Mouse (Mus musculus) ES-E14 (cell line): ENCODE results near the gene Adcy5. TPM values are rescaled to one million over a fixed set of nuclear protein-coding genes. Genes with fewer than 3 reads are reported as not detected.

Experiments
- DNase-seq: peaks from one replicate; pipeline ENCODE4 v3.0.0-alpha.2; 2013; ENCODE audit warnings: low read depth, low spot score
- H3K27ac ChIP-seq: 2 replicates; pipeline ENCODE4 v1.5.1; 2012; ENCODE audit warnings: low read depth, mild to moderate bottlenecking, low read length, moderate library complexity, mixed read lengths; ENCODE audit not compliant: poor library complexity, insufficient read depth, severe bottlenecking
- H3K36me3 ChIP-seq: 2 replicates; pipeline ENCODE4 v1.6.1; 2012; ENCODE audit warnings: mild to moderate bottlenecking, low read length, moderate library complexity, mixed read lengths; ENCODE audit not compliant: control insufficient read depth, poor library complexity, insufficient read depth, severe bottlenecking
- H3K4me1 ChIP-seq, 2 experiments: fragments of 150-350 bp in 1 of 2; sonication (generic) in 1 of 2; 2 replicates each; pipeline ENCODE4 v1.6.1; 2012; ENCODE audit warnings: low read length in 2 of 2, mild to moderate bottlenecking in 1 of 2, mixed read lengths in 1 of 2; ENCODE audit not compliant: control insufficient read depth in 2 of 2, insufficient read depth in 2 of 2, poor library complexity in 1 of 2
- H3K4me3 ChIP-seq, 2 experiments: fragments of 150-350 bp in 1 of 2; sonication (generic) in 1 of 2; 2 replicates each; pipeline ENCODE4 v1.5.1; 2012; ENCODE audit warnings: low read length in 2 of 2, low read depth in 1 of 2, mild to moderate bottlenecking in 1 of 2, mixed read lengths in 1 of 2; ENCODE audit not compliant: insufficient read depth in 1 of 2, poor library complexity in 1 of 2, severe bottlenecking in 1 of 2
- H3K9ac ChIP-seq: 2 replicates; pipeline ENCODE4 v1.6.1; 2012; ENCODE audit warnings: low read depth, mild to moderate bottlenecking, low read length, mixed read lengths; ENCODE audit not compliant: poor library complexity, insufficient read depth, severe bottlenecking
- H3K9me3 ChIP-seq: fragments of 150-350 bp; sonication (generic); 2 replicates; pipeline ENCODE4 v1.6.1; 2012; ENCODE audit warnings: low read depth, mild to moderate bottlenecking, low read length; ENCODE audit not compliant: control insufficient read depth, insufficient read depth
- CHD2 ChIP-seq: IDR thresholded peaks from 2 replicates; pipeline ENCODE4 v1.6.1; 2014; ENCODE audit warnings: mild to moderate bottlenecking, low read depth, low read length, inconsistent platforms
- HCFC1 ChIP-seq: IDR thresholded peaks from 2 replicates; pipeline ENCODE4 v1.6.1; 2012; ENCODE audit warnings: low read length, inconsistent platforms, borderline replicate concordance; ENCODE audit not compliant: insufficient read depth
- MAFK ChIP-seq: IDR thresholded peaks from 2 replicates; pipeline ENCODE4 v1.6.1; 2014; ENCODE audit warnings: mild to moderate bottlenecking, low read depth, low read length, inconsistent platforms; ENCODE audit not compliant: insufficient read depth
- ZC3H11A ChIP-seq: IDR thresholded peaks from 2 replicates; pipeline ENCODE4 v1.6.1; 2012; ENCODE audit warnings: low read depth, mild to moderate bottlenecking, inconsistent platforms, low read length, borderline replicate concordance
- ZNF384 ChIP-seq: IDR thresholded peaks from 2 replicates; pipeline ENCODE4 v1.6.1; 2012; ENCODE audit warnings: low read depth, low read length, inconsistent platforms
- in situ Hi-C, 2 experiments: fragments of 600-800 bp; cut with MboI; formaldehyde crosslinking; loops; one replicate each; pipeline ENCODE4 v1.15.1; 2025; ENCODE audit warnings: low sequenced_read_pairs in 2 of 2, inconsistent platforms in 1 of 2; ENCODE audit not compliant: unreplicated experiment in 2 of 2
- total RNA-seq: library from RNA; depleted of rRNA; stranded (reverse); fragments of 300-350 nt; gene quantifications from 2 replicates; pipeline ENCODE4 v1.2.3, GENCODE M21; 2012

Gene Adcy5
- total RNA-seq, 1 experiment, result 0.85 TPM

GRCm38 (mm10) chr16:35156832-35157231, 2.2 kb downstream of the Adcy5 start:
- TF ChIP-seq ZNF384 (no peak), ZC3H11A (no peak), HCFC1 (no peak), CHD2 (no peak), MAFK (no peak)
- DNase-seq, result no peak
- Histone ChIP-seq H3K9ac (no peak overlapping the region), H3K36me3 (no peaks in the 10 kb centered on the region), H3K4me1 (peaks cover 0 to 6% of the 10 kb centered on the region in 2 experiments; a peak in 1 of 4 replicates), H3K27ac (no peak overlapping the region), H3K4me3 (peak overlapping the region; percentile 28 to 80; a peak in 2 of 4 replicates), H3K9me3 (no peaks in the 10 kb centered on the region)
- in situ Hi-C loops, result no loop called here

- in situ Hi-C loops, result no loop called here
- peaks cover 0 to 10% of the 10 kb centered on the region in 2 experiments; a peak in 1 of 4 replicates for H3K4me1 ChIP-seq
Observed at GRCm38 (mm10) chr16:35159532-35159931, 4.9 kb downstream of the Adcy5 start.

GRCm38 (mm10) chr16:35159991-35160390, 5.3 kb downstream of the Adcy5 start:
- TF ChIP-seq CHD2 (no peak), ZC3H11A (no peak), MAFK (no peak), HCFC1 (no peak)
- no peak overlapping the region for H3K27ac ChIP-seq
- no peak overlapping the region for H3K4me3 ChIP-seq
- in situ Hi-C loops, result no loop called here
- H3K36me3 ChIP-seq, result no peaks in the 10 kb centered on the region
- no peaks in the 10 kb centered on the region for H3K9me3 ChIP-seq
- H3K4me1 ChIP-seq, result peaks cover 0 to 10% of the 10 kb centered on the region in 2 experiments; a peak in 1 of 4 replicates
- H3K9ac ChIP-seq, result no peak overlapping the region
- no peak for DNase-seq

More at GRCm38 (mm10) chr16:35159532-35159931, 4.9 kb downstream of the Adcy5 start:
- Histone ChIP-seq H3K36me3 (no peaks in the 10 kb centered on the region), H3K9me3 (no peaks in the 10 kb centered on the region), H3K27ac (no peak overlapping the region), H3K4me3 (no peak overlapping the region), H3K9ac (no peak overlapping the region)
- TF ChIP-seq MAFK, result no peak
- TF ChIP-seq CHD2, result no peak
- no peak for TF ChIP-seq ZC3H11A
- TF ChIP-seq HCFC1, result no peak
- TF ChIP-seq ZNF384, result no peak
- DNase-seq, result peak; percentile 75

GRCm38 (mm10) chr16:35164361-35165224, 9.9 kb downstream of the Adcy5 start:
- Histone ChIP-seq H3K27ac (no peak overlapping the region), H3K4me1 (peaks cover 0 to 7% of the 10 kb centered on the region in 2 experiments; a peak in 1 of 4 replicates), H3K4me3 (no peak overlapping the region), H3K36me3 (no peaks in the 10 kb centered on the region), H3K9me3 (no peaks in the 10 kb centered on the region), H3K9ac (no peak overlapping the region)
- DNase-seq, result no peak
- in situ Hi-C loops, result no loop called here
- TF ChIP-seq CHD2, result no peak
- TF ChIP-seq HCFC1, result no peak
- no peak for TF ChIP-seq ZNF384
- no peak for TF ChIP-seq MAFK
- no peak for TF ChIP-seq ZC3H11A
